Mouse (Mus musculus) liver, postnatal 0 days (tissue): Measurements from ENCODE around the gene Acy3.
"Not testable (repeated sequence)": the region's sequence is repeated elsewhere in the genome, so short reads cannot be mapped to it uniquely, and the experiment has no call there.

Experiments used
- CTCF ChIP-seq: sonication (generic); IDR thresholded peaks from 2 replicates; pipeline ENCODE4 v1.5.1; 2016; ENCODE audit warnings: antibody characterized with exemption, low read depth
- EP300 ChIP-seq: IDR thresholded peaks from 2 replicates; pipeline ENCODE4 v1.6.1; 2016; ENCODE audit warnings: antibody characterized with exemption, low read depth, mild to moderate bottlenecking

GRCm38 (mm10) chr19:3961805-3962204, 24.6 kb upstream of the Acy3 start:
- not testable (repeated sequence) for TF ChIP-seq EP300, CTCF
